Mouse (Mus musculus): ENCODE measurements around the gene Usp4. TPM values are rescaled to one million over a fixed set of nuclear protein-coding genes. Genes with fewer than 3 reads are reported as not detected.
"Not testable (repeated sequence)": the region's sequence is repeated elsewhere in the genome, so short reads cannot be mapped to it uniquely, and the experiment has no call there.

Gene Usp4
- 100 to 1,000 TPM; 107 to 110 TPM for total RNA-seq (2021)

GRCm38 (mm10) chr9:108347540-108348289 is at the start of gene Usp4:
Gene Usp4, plus strand, starts transcription at chr9:108347853.
- DNase-seq, result peak; percentile 81 to 83

- no peak for DNase-seq
These were observed 45.8 kb upstream of the Usp4 start for GRCm38 (mm10) chr9:108301853-108302252.

GRCm38 (mm10) chr9:108304716-108305115 is 42.9 kb upstream of the Usp4 start:
- no peak for DNase-seq

- no peak for DNase-seq
These were observed 42.5 kb upstream of the Usp4 start for GRCm38 (mm10) chr9:108305170-108305569.

- peak; percentile 99 for DNase-seq
These were observed 41.8 kb upstream of the Usp4 start, which contains the start of the genes Rhoa and Tcta for GRCm38 (mm10) chr9:108305629-108306520. Gene Rhoa, plus strand, starts transcription at chr9:108306129. Gene Tcta, minus strand, starts transcription at chr9:108306160.

- DNase-seq, result no peak
These were observed 41.1 kb upstream of the Usp4 start for GRCm38 (mm10) chr9:108306571-108306980.

GRCm38 (mm10) chr9:108307021-108307807 is 40.4 kb upstream of the Usp4 start:
- DNase-seq, result no peak

- DNase-seq, result no peak
These were observed 39.5 kb upstream of the Usp4 start for GRCm38 (mm10) chr9:108308141-108308540.

GRCm38 (mm10) chr9:108317572-108317971 is 30.1 kb upstream of the Usp4 start:
- DNase-seq, result no peak

- DNase-seq, result no peak
These were observed 29.2 kb upstream of the Usp4 start for GRCm38 (mm10) chr9:108318462-108318861.

GRCm38 (mm10) chr9:108322054-108322453 is 25.6 kb upstream of the Usp4 start:
- DNase-seq, result not testable (repeated sequence)

- DNase-seq, result no peak
These were observed 22.9 kb upstream of the Usp4 start for GRCm38 (mm10) chr9:108324784-108325183.

GRCm38 (mm10) chr9:108325811-108326210 is 21.8 kb upstream of the Usp4 start:
- no peak for DNase-seq

- no peak for DNase-seq
These were observed 9.7 kb upstream of the Usp4 start for GRCm38 (mm10) chr9:108337848-108338550.

- no peak for DNase-seq
These were observed 9.1 kb upstream of the Usp4 start for GRCm38 (mm10) chr9:108338551-108338885.

- peak; percentile 79 to 84 for DNase-seq
These were observed 8.5 kb upstream of the Usp4 start, which contains the start of gene Gpx1 for GRCm38 (mm10) chr9:108338886-108339781. Gene Gpx1, plus strand, starts transcription at chr9:108338903.

- no peak for DNase-seq
These were observed 7.8 kb upstream of the Usp4 start for GRCm38 (mm10) chr9:108339886-108340257.

- DNase-seq, result no peak
These were observed 7.2 kb upstream of the Usp4 start for GRCm38 (mm10) chr9:108340258-108341138.

- no peak for DNase-seq
These were observed 6.5 kb upstream of the Usp4 start for GRCm38 (mm10) chr9:108341139-108341475.

- no peak for DNase-seq
These were observed 5.9 kb upstream of the Usp4 start for GRCm38 (mm10) chr9:108341801-108342200.
